Mouse (Mus musculus): ENCODE data around the gene Atxn1. TPM values are rescaled to one million over a fixed set of nuclear protein-coding genes. Genes with fewer than 3 reads are reported as not detected.

Atxn1 gene
- total and polyA plus RNA-seq, 2 experiments from 2014 or later, result 12.0 to 31.4 TPM

DNA sequence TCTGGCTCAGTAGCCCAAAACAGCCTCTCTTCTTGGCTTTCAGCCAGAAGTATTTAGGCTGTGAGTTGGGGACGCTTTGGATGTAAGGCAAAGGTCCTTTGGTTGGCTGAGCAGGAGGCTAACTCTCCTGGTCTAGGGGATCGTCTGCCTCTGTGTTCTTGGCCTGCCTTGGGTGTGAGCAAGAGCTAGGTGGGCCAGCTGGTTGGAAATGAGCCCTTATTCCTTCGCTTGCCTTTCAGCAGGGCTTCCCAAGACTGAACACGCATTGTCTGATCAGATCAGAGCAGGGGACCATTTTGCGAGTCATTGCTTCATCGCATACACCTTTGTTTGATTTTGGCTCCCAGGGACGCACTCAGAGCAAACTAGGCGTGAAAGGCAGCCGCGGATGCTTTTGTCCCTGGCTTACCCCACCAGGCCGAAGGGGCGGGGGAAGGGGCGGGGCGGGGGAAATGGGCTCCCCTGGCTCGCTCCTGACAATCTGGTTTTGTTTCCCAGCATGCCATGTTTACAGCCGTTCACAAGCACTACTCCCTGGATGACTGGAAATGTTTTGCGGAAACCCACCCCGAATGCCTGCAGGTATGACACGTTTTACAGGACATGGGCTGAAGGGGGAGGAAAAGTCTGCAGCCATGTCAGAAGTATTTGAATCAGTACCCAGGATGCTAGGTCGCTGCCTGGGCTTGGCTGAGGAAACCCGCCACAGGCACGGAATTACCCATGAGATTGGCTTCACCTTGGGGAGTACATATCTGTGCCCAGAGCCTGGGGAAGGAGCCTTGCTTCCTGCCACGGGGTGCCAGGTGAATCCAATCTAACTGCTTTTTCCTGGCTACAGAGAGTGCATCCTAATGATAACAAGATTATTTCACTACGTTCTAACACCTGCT is 448.1 kb downstream of the Atxn1 start:
- Histone ChIP-seq H3K4me3 (ENCODE audit: low read depth, low read length) (peak overlapping the region; percentile 14), H3K4me1 (ENCODE audit: insufficient read depth, low read length) (peaks cover 5% of the 10 kb centered on the region; the same call in 1 of the 2 replicates), H3K36me3 (ENCODE audit: insufficient read depth, low read length) (0 out of 2 replicates have a peak, but pooled peaks cover 2% of the 10 kb centered on the region), H3K9me3 (ENCODE audit: low read length) (no peaks in the 10 kb centered on the region), H3K27me3 (ENCODE audit: insufficient read depth, low read length) (no peaks in the 10 kb centered on the region), H3K9ac (replicated peaks; ENCODE audit: low read length, poor library complexity, severe bottlenecking) (peak overlapping the region; percentile 33; the same call in 1 of the 2 replicates), H3K4me2 (ENCODE audit: low read depth, low read length, poor library complexity, severe bottlenecking) (peak overlapping the region; percentile 45), H3K27ac (ENCODE audit: low read depth, low read length) (no peak overlapping the region)
- ATAC-seq (ENCODE audit: low FRiP score) (peak; percentile 55), DNase-seq (ENCODE audit: low spot score) (peak; percentile 70)
- 7% methylated on average over 24 of the region's 24 CpGs for WGBS
- TF ChIP-seq CTCF (IDR thresholded peaks at IDR 0.05), result no peak

GRCm38 (mm10) chr13:45514832-45515422 is 449.9 kb downstream of the Atxn1 start:
- H3K36me3 ChIP-seq (ENCODE audit: insufficient read depth, low read length), result no peaks in the 10 kb centered on the region
- no peaks in the 10 kb centered on the region for H3K9me3 ChIP-seq (ENCODE audit: low read length)
- no peak overlapping the region for H3K9ac ChIP-seq (replicated peaks; ENCODE audit: low read length, poor library complexity, severe bottlenecking)
- no peak for TF ChIP-seq CTCF (IDR thresholded peaks at IDR 0.05)
- WGBS, result 47% methylated on average over 8 of the region's 8 CpGs
- H3K27ac ChIP-seq (ENCODE audit: low read depth, low read length), result no peak overlapping the region
- peaks cover 5% of the 10 kb centered on the region; the same call in 1 of the 2 replicates for H3K4me1 ChIP-seq (ENCODE audit: insufficient read depth, low read length)
- no peak overlapping the region for H3K4me3 ChIP-seq (ENCODE audit: low read depth, low read length)
- DNase-seq (ENCODE audit: low spot score), result peak; percentile 39
- H3K4me2 ChIP-seq (ENCODE audit: low read depth, low read length, poor library complexity, severe bottlenecking), result no peak overlapping the region
- no peak for ATAC-seq (ENCODE audit: low FRiP score)
- no peaks in the 10 kb centered on the region for H3K27me3 ChIP-seq (ENCODE audit: insufficient read depth, low read length)

- Histone ChIP-seq H3K9ac (replicated peaks; ENCODE audit: low read length, poor library complexity, severe bottlenecking) (no peak overlapping the region), H3K4me2 (ENCODE audit: low read depth, low read length, poor library complexity, severe bottlenecking) (no peak overlapping the region), H3K4me3 (ENCODE audit: low read depth, low read length) (no peak overlapping the region), H3K27me3 (ENCODE audit: insufficient read depth, low read length) (no peaks in the 10 kb centered on the region), H3K36me3 (ENCODE audit: insufficient read depth, low read length) (no peaks in the 10 kb centered on the region), H3K4me1 (ENCODE audit: insufficient read depth, low read length) (peaks cover 5% of the 10 kb centered on the region; the same call in 1 of the 2 replicates), H3K27ac (ENCODE audit: low read depth, low read length) (no peak overlapping the region), H3K9me3 (ENCODE audit: low read length) (no peaks in the 10 kb centered on the region)
- no peak for ATAC-seq (ENCODE audit: low FRiP score)
- TF ChIP-seq CTCF (IDR thresholded peaks at IDR 0.05), result no peak
- no peak for DNase-seq (ENCODE audit: low spot score)
- WGBS, result 92% methylated on average over 5 of the region's 5 CpGs
Measured at GRCm38 (mm10) chr13:45514115-45514514, 450.7 kb downstream of the Atxn1 start.

DNA sequence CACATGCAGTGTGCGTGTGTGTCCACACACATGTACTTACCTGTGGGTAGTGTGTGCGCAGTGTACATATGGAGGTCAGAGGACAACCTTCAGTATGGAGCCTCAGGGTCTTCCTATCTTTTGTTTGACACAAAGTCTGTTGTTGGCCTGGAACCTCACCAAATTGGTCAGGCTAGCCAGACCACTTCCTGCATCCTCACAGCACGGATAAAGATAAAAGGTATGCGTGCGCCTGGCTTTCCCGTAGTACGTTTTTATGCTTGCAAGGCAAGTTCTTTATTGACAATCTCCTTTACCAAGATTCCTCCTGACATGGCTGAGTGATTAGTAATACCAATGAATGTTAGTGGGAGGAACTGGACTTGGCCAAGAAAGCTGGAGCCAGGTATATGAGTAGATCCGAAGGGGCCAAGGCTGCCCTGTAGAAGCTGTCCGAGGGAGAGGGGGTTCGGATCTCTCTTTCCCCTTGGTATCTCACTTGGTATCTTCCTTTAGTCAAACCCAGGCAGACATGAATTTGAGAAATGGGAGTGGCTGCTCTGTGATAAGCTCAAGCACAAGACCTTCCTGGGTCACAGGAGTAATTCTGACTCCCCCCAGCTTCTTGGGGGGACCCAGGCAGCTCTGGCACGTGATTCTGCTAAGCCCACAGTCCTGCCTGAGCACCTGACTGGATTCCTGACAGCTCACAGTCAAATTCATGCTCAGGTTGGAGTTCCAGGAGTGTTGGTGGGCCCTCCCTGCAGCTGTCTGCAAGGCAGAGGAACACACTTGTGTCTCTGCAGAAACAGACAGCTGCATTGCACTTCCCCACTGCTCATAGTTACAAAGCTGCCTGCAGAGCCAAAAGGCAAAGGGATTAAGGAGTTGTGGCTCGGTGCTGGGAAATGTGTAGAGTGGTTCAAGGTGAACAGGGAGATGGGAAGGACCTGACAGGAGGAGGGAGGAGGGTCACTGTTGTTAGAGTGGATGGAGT is 451.5 kb downstream of the Atxn1 start:
- peaks cover 5% of the 10 kb centered on the region; the same call in 1 of the 2 replicates for H3K4me1 ChIP-seq (ENCODE audit: insufficient read depth, low read length)
- TF ChIP-seq CTCF (IDR thresholded peaks at IDR 0.05), result no peak
- H3K4me2 ChIP-seq (ENCODE audit: low read depth, low read length, poor library complexity, severe bottlenecking), result no peak overlapping the region
- H3K27ac ChIP-seq (ENCODE audit: low read depth, low read length), result no peak overlapping the region
- no peak overlapping the region for H3K9ac ChIP-seq (replicated peaks; ENCODE audit: low read length, poor library complexity, severe bottlenecking)
- no peak for DNase-seq (ENCODE audit: low spot score)
- no peak for ATAC-seq (ENCODE audit: low FRiP score)
- H3K36me3 ChIP-seq (ENCODE audit: insufficient read depth, low read length), result no peaks in the 10 kb centered on the region
- no peaks in the 10 kb centered on the region for H3K9me3 ChIP-seq (ENCODE audit: low read length)
- no peaks in the 10 kb centered on the region for H3K27me3 ChIP-seq (ENCODE audit: insufficient read depth, low read length)
- 74% methylated on average over 12 of the region's 12 CpGs for WGBS
- no peak overlapping the region for H3K4me3 ChIP-seq (ENCODE audit: low read depth, low read length)

GRCm38 (mm10) chr13:45512531-45512930 is 452.3 kb downstream of the Atxn1 start:
- H3K9ac ChIP-seq (replicated peaks; ENCODE audit: low read length, poor library complexity, severe bottlenecking), result no peak overlapping the region
- no peak overlapping the region for H3K27ac ChIP-seq (ENCODE audit: low read depth, low read length)
- ATAC-seq (ENCODE audit: low FRiP score) (no peak), DNase-seq (ENCODE audit: low spot score) (no peak)
- no peak overlapping the region for H3K4me3 ChIP-seq (ENCODE audit: low read depth, low read length)
- H3K36me3 ChIP-seq (ENCODE audit: insufficient read depth, low read length), result no peaks in the 10 kb centered on the region
- no peaks in the 10 kb centered on the region for H3K27me3 ChIP-seq (ENCODE audit: insufficient read depth, low read length)
- no peak for TF ChIP-seq CTCF (IDR thresholded peaks at IDR 0.05)
- 83% methylated on average over 8 of the region's 8 CpGs for WGBS
- no peaks in the 10 kb centered on the region for H3K9me3 ChIP-seq (ENCODE audit: low read length)
- no peak overlapping the region for H3K4me2 ChIP-seq (ENCODE audit: low read depth, low read length, poor library complexity, severe bottlenecking)
- H3K4me1 ChIP-seq (ENCODE audit: insufficient read depth, low read length), result peaks cover 5% of the 10 kb centered on the region; the same call in 1 of the 2 replicates

All from midbrain, postnatal 0 days (tissue).